Mouse (Mus musculus): ENCODE data around the gene Gm1604a. TPM values are rescaled to one million over a fixed set of nuclear protein-coding genes. Genes with fewer than 3 reads are reported as not detected.
"Not testable (repeated sequence)": the region's sequence is repeated elsewhere in the genome, so short reads cannot be mapped to it uniquely, and the experiment has no call there.

The Gm1604a gene
- polyA plus RNA-seq, 1 experiment from 2014 or later: not detected

DNA sequence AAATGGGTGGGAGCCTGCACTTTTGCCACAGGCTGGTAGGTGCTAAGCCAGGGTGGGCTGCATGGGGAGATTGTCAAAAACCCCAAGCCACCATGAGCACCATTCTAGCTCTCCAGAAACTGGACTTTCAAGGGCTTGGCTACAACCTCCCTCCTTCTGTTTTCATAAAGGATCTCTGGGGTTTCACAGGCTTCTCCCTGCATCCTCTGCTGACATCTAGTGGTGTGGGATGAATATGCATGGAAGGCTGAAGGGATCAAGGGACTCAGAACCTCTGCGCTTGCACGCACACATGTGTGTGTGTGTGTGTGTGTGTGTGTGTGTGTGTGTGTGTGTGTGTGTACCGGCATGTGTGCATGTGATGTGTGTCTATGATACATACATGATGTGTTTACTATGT, 49.1 kb downstream of the Gm1604a start:
- not testable (repeated sequence) for H3K4me3 ChIP-seq (ENCODE audit: control insufficient read depth in 1 of 2, insufficient read depth in 1 of 2, low read depth in 1 of 2, low read length in 2 of 2); H3K4me1 ChIP-seq (ENCODE audit: control insufficient read depth in 2 of 2, insufficient read depth in 2 of 2, low read length in 2 of 2); H3K4me2 ChIP-seq (ENCODE audit: low read length); H3K36me3 ChIP-seq (ENCODE audit: control insufficient read depth, insufficient read depth, low read length); H3K9ac ChIP-seq (ENCODE audit: low read length); H3K9me3 ChIP-seq (ENCODE audit: control insufficient read depth, low read length); H3K27me3 ChIP-seq (ENCODE audit: control insufficient read depth, insufficient read depth, low read length); ATAC-seq (ENCODE audit: insufficient number of reproducible peaks, insufficient read depth, low FRiP score, low read depth); H3K27ac ChIP-seq (replicated peaks in 1 of 2; ENCODE audit: control insufficient read depth in 1 of 2, insufficient read depth in 1 of 2, low read depth in 2 of 2, low read length in 2 of 2)
- WGBS: 30% methylated on average over 3 of the region's 3 CpGs

DNA sequence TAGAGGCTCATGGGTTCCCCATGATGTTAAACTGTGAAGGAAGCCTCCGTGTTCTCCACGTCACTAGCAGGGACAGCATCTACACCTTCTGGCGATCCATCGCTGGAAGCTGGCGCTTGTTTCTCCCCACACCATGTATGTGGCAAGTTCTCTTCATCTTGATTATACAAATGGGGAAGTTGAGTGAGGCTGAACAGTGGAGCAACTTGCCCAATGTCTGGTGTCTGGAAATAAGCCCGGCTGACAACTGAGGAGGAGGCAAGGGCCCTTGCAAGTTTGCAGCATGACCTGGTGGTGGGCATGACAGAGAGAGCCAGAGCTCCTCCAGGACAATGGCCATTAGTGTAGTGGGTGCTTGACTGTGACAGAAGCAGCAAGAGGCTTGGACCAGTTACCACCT, 50.2 kb downstream of the Gm1604a start:
- H3K36me3 ChIP-seq (ENCODE audit: control insufficient read depth, insufficient read depth, low read length); H3K4me1 ChIP-seq (ENCODE audit: control insufficient read depth in 2 of 2, insufficient read depth in 2 of 2, low read length in 2 of 2); ATAC-seq (ENCODE audit: insufficient number of reproducible peaks, insufficient read depth, low FRiP score, low read depth); H3K27me3 ChIP-seq (ENCODE audit: control insufficient read depth, insufficient read depth, low read length); H3K4me2 ChIP-seq (ENCODE audit: low read length); H3K27ac ChIP-seq (replicated peaks in 1 of 2; ENCODE audit: control insufficient read depth in 1 of 2, insufficient read depth in 1 of 2, low read depth in 2 of 2, low read length in 2 of 2); H3K4me3 ChIP-seq (ENCODE audit: control insufficient read depth in 1 of 2, insufficient read depth in 1 of 2, low read depth in 1 of 2, low read length in 2 of 2); H3K9ac ChIP-seq (ENCODE audit: low read length); H3K9me3 ChIP-seq (ENCODE audit: control insufficient read depth, low read length): not testable (repeated sequence)
- 75% methylated on average over 5 of the region's 6 CpGs for WGBS

DNA sequence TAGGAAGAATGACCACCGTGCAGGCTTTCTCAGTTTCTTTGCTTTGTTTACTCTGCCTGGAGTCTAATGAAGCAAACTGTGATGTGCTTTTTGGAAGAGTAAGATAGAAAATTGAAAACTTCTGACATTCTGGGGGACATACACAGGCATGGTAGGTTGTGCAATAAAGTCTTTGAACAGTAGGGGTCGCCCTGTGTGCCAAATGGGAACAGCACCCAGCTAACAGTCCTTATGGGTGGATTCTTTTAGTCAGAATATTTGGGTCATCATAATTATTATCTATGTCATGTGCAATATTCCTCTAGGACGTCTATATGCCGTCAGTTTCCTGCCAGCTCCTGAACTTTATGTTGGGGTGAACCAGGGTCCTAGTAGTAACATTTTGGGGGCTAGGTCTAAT, 54.2 kb downstream of the Gm1604a start:
- not testable (repeated sequence) for H3K4me2 ChIP-seq (ENCODE audit: low read length); H3K36me3 ChIP-seq (ENCODE audit: control insufficient read depth, insufficient read depth, low read length); H3K27ac ChIP-seq (replicated peaks in 1 of 2; ENCODE audit: control insufficient read depth in 1 of 2, insufficient read depth in 1 of 2, low read depth in 2 of 2, low read length in 2 of 2); H3K9ac ChIP-seq (ENCODE audit: low read length); H3K27me3 ChIP-seq (ENCODE audit: control insufficient read depth, insufficient read depth, low read length); H3K4me1 ChIP-seq (ENCODE audit: control insufficient read depth in 2 of 2, insufficient read depth in 2 of 2, low read length in 2 of 2); ATAC-seq (ENCODE audit: insufficient number of reproducible peaks, insufficient read depth, low FRiP score, low read depth); H3K4me3 ChIP-seq (ENCODE audit: control insufficient read depth in 1 of 2, insufficient read depth in 1 of 2, low read depth in 1 of 2, low read length in 2 of 2); H3K9me3 ChIP-seq (ENCODE audit: control insufficient read depth, low read length)
- 0% methylated on average over 1 of the region's 4 CpGs for WGBS

DNA sequence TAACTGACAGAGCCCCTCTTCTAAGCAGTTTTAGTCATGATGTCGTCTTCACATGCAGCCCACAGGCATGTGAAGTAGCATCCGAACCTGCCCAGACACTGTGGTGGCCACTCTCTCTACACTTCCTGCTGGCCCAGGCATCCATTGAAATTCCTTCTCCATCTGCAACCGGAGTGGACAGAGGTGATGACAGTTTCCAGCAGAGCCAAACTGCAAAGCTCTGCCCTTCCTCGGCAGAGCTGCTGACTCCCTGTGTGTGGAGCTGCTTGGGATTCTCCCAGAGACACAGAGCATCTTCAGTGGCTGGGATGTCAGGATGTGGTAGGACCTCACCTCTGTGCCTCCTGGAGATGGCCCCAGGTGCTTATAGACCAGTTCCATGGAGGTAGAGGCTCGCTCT, 59.2 kb downstream of the Gm1604a start:
- not testable (repeated sequence) for H3K27ac ChIP-seq (replicated peaks in 1 of 2; ENCODE audit: control insufficient read depth in 1 of 2, insufficient read depth in 1 of 2, low read depth in 2 of 2, low read length in 2 of 2); H3K27me3 ChIP-seq (ENCODE audit: control insufficient read depth, insufficient read depth, low read length); H3K4me3 ChIP-seq (ENCODE audit: control insufficient read depth in 1 of 2, insufficient read depth in 1 of 2, low read depth in 1 of 2, low read length in 2 of 2); H3K4me1 ChIP-seq (ENCODE audit: control insufficient read depth in 2 of 2, insufficient read depth in 2 of 2, low read length in 2 of 2); H3K9me3 ChIP-seq (ENCODE audit: control insufficient read depth, low read length); H3K36me3 ChIP-seq (ENCODE audit: control insufficient read depth, insufficient read depth, low read length); H3K9ac ChIP-seq (ENCODE audit: low read length); H3K4me2 ChIP-seq (ENCODE audit: low read length)
- WGBS: no CpG with 5 or more reads among the region's 5 CpGs
- peak; percentile 28; the same call in 1 of the 2 replicates for ATAC-seq (ENCODE audit: insufficient number of reproducible peaks, insufficient read depth, low FRiP score, low read depth)

DNA sequence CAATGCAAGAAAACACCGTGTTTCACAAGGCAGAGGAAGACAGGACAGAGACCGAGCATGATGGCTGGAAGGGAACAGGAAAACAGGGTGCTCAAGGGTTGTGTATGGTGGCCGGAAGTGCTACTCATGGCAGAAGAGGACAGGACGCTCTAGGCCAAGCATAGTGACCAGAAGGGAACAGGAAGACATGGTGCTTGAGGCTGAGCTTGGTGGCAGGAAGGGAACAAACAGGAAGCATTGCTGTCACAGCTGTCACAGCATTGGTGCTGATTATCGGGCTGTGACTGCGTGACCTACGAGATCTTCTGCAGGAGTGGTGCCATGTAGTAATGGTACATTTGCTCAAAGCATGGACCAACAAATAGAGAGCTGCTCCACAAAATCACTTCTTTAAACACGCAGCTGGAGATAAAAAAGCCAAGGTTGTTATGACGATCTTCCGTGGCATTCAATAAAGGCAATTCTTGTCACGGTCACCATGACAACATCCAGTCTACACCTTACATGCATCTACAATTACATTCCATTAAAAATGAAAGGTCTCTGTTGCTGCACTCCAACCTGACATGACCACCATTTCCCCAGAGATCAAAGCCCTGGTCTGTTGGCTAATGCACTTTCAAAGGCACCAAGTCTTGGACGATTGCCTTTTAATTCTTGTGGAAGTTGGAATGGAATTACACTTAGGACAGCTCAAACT, 60.3 kb downstream of the Gm1604a start:
- H3K9me3 ChIP-seq (ENCODE audit: control insufficient read depth, low read length); H3K9ac ChIP-seq (ENCODE audit: low read length); ATAC-seq (ENCODE audit: insufficient number of reproducible peaks, insufficient read depth, low FRiP score, low read depth); H3K4me2 ChIP-seq (ENCODE audit: low read length); H3K4me3 ChIP-seq (ENCODE audit: control insufficient read depth in 1 of 2, insufficient read depth in 1 of 2, low read depth in 1 of 2, low read length in 2 of 2); H3K4me1 ChIP-seq (ENCODE audit: control insufficient read depth in 2 of 2, insufficient read depth in 2 of 2, low read length in 2 of 2); H3K27ac ChIP-seq (replicated peaks in 1 of 2; ENCODE audit: control insufficient read depth in 1 of 2, insufficient read depth in 1 of 2, low read depth in 2 of 2, low read length in 2 of 2); H3K36me3 ChIP-seq (ENCODE audit: control insufficient read depth, insufficient read depth, low read length); H3K27me3 ChIP-seq (ENCODE audit: control insufficient read depth, insufficient read depth, low read length): not testable (repeated sequence)
- no CpG with 5 or more reads among the region's 12 CpGs for WGBS

DNA sequence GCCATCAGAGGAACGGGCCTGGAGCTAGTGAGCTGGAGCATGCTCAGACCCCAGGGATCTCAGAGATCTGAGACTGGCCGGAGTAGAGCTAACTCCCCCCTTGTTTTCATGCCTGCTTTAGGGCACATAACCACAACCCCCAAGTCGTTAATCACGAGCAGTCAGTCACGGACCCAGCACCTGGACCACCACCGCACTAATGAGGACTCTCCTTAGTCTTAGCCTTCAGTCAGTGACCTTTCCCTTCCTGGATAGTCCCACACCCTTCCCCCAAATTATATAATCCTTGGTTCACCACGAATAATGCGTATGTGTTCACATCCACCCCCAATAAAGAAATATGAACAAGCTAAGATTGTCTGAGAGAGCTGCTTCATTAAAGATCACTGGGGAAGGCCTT, 61.5 kb downstream of the Gm1604a start:
- whole genome bisulfite sequencing: 90% methylated on average over 6 of the region's 8 CpGs
- H3K27me3 ChIP-seq (ENCODE audit: control insufficient read depth, insufficient read depth, low read length); H3K4me1 ChIP-seq (ENCODE audit: control insufficient read depth in 2 of 2, insufficient read depth in 2 of 2, low read length in 2 of 2); ATAC-seq (ENCODE audit: insufficient number of reproducible peaks, insufficient read depth, low FRiP score, low read depth); H3K4me3 ChIP-seq (ENCODE audit: control insufficient read depth in 1 of 2, insufficient read depth in 1 of 2, low read depth in 1 of 2, low read length in 2 of 2); H3K36me3 ChIP-seq (ENCODE audit: control insufficient read depth, insufficient read depth, low read length); H3K27ac ChIP-seq (replicated peaks in 1 of 2; ENCODE audit: control insufficient read depth in 1 of 2, insufficient read depth in 1 of 2, low read depth in 2 of 2, low read length in 2 of 2); H3K9ac ChIP-seq (ENCODE audit: low read length); H3K4me2 ChIP-seq (ENCODE audit: low read length); H3K9me3 ChIP-seq (ENCODE audit: control insufficient read depth, low read length): not testable (repeated sequence)

DNA sequence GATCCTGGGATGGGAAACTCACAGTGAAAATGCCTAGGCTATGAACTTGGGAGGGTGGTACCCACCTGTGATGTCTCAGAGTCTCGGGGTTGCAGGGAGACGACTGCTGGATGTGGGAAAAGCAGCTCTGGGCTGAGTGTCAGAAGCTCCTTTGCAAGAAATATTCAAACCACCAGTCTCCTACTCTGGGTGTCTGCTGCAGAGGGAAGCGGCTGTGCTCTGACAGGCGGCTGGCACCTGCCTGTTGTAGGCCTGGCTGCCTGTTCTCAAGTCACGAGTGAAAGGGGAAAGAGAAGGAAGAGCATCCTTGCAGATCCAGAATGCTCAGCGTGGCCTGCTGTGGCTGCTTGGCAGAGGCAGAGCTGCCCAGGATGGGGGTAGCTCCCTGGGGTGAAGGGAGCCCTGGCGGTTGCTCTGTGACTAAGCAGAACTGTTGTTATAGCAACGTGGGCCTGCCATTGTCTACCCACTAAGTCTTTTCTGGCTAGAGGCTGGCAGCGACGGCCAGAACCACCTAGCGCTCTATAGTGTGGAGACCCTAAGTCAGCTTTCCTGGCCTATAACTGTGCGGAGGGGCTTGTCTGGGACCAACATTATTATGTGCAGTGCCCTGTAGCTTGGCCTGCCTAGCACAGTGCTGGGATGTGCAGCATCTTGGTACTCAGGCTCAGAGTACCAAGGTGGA, 72.6 kb downstream of the Gm1604a start:
- WGBS: no CpG with 5 or more reads among the region's 12 CpGs

DNA sequence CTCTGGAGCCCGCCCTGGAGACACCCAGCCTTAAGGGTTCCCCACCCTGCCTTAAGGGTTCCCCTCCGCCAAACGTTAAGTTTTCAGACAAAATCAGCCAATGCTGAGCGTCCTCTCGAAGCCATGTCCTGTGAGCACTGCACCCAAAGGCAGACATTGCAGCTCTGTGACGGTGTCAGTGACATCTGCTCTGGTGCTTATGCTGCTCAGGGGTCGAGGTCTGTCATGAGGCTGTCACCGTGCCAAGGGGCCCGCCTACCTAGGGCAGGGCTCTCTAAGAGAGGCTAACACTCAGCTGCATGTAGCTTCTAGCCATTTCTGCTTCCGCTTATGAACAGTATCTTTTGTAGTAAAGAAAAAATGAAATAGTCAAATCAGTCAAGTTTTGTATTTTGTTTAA, 73.7 kb downstream of the Gm1604a start:
- H3K9me3 ChIP-seq (ENCODE audit: control insufficient read depth, low read length); H3K27me3 ChIP-seq (ENCODE audit: control insufficient read depth, insufficient read depth, low read length); H3K9ac ChIP-seq (ENCODE audit: low read length); H3K4me3 ChIP-seq (ENCODE audit: control insufficient read depth in 1 of 2, insufficient read depth in 1 of 2, low read depth in 1 of 2, low read length in 2 of 2); ATAC-seq (ENCODE audit: insufficient number of reproducible peaks, insufficient read depth, low FRiP score, low read depth); H3K4me2 ChIP-seq (ENCODE audit: low read length); H3K27ac ChIP-seq (replicated peaks in 1 of 2; ENCODE audit: control insufficient read depth in 1 of 2, insufficient read depth in 1 of 2, low read depth in 2 of 2, low read length in 2 of 2); H3K4me1 ChIP-seq (ENCODE audit: control insufficient read depth in 2 of 2, insufficient read depth in 2 of 2, low read length in 2 of 2); H3K36me3 ChIP-seq (ENCODE audit: control insufficient read depth, insufficient read depth, low read length): not testable (repeated sequence)
- WGBS: 57% methylated on average over 4 of the region's 10 CpGs

More for the DNA sequence above, 72.6 kb downstream of the Gm1604a start:
- H3K4me3 ChIP-seq (ENCODE audit: control insufficient read depth in 1 of 2, insufficient read depth in 1 of 2, low read depth in 1 of 2, low read length in 2 of 2); ATAC-seq (ENCODE audit: insufficient number of reproducible peaks, insufficient read depth, low FRiP score, low read depth); H3K27ac ChIP-seq (replicated peaks in 1 of 2; ENCODE audit: control insufficient read depth in 1 of 2, insufficient read depth in 1 of 2, low read depth in 2 of 2, low read length in 2 of 2); H3K4me2 ChIP-seq (ENCODE audit: low read length); H3K4me1 ChIP-seq (ENCODE audit: control insufficient read depth in 2 of 2, insufficient read depth in 2 of 2, low read length in 2 of 2); H3K9ac ChIP-seq (ENCODE audit: low read length); H3K36me3 ChIP-seq (ENCODE audit: control insufficient read depth, insufficient read depth, low read length); H3K27me3 ChIP-seq (ENCODE audit: control insufficient read depth, insufficient read depth, low read length); H3K9me3 ChIP-seq (ENCODE audit: control insufficient read depth, low read length): not testable (repeated sequence)

All from heart, embryonic 14.5 days (tissue).